ENCODE assay signal across 8 mouse cellular contexts in the genomic region with DNA sequence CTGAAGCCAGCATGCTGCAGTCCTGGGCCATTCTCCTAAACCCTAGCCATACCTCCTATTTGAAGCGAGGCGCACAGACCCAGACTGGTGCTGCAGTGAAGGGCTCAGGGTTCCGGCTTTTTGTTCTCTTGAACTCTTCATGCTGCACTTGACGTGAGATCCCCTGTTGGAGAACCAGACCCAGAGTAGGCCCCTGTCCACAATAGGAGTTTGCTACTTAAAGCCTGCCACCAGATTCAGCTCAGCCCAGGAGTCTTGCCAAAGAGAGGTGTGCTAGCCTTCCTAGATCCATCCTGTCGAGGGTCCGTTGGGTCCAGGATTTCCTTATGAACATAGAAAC. TPM values are rescaled to one million over a fixed set of nuclear protein-coding genes. Genes with fewer than 3 reads are reported as not detected.
DNase-seq lines count a peak whose midpoint lies in the region; ATAC-seq and TF ChIP-seq lines count a peak whose summit lies in the region.

No protein-coding gene starts in this region.

- peaks cover 8% of the 10 kb centered on the region; the same call in 1 of the 2 replicates for H3K27me3 ChIP-seq in heart, embryonic 15.5 days
- peaks cover 28% of the 10 kb centered on the region for H3K27me3 ChIP-seq in G1E (ENCODE audit: insufficient read depth, low read length)
- H3K27me3 ChIP-seq in hindbrain, embryonic 11.5 days (ENCODE audit: control insufficient read depth, insufficient read depth, low read length), result peaks cover 4% of the 10 kb centered on the region
- H3K27me3 ChIP-seq in midbrain, embryonic 11.5 days (ENCODE audit: control insufficient read depth, insufficient read depth, low read length), result peaks cover 2% of the 10 kb centered on the region; the same call in 1 of the 2 replicates

- H3K4me2 ChIP-seq in heart, embryonic 15.5 days, result peak overlapping the region; percentile 72
- peak overlapping the region; percentile 93 for H3K4me2 ChIP-seq in hindbrain, embryonic 11.5 days (replicated peaks; ENCODE audit: low read depth, low read length)
- peak overlapping the region; percentile 83 for H3K4me2 ChIP-seq in midbrain, embryonic 11.5 days

- TF ChIP-seq CTCF in G1E (IDR thresholded peaks at IDR 0.05; ENCODE audit: low read depth, low read length), result no peak

- ATAC-seq in heart, embryonic 15.5 days (replicated peaks; ENCODE audit: insufficient number of reproducible peaks, insufficient read depth, low FRiP score, low read depth), result no peak
- ATAC-seq in G1E (ENCODE audit: extremely low read depth, insufficient number of reproducible peaks, low FRiP score, poor library complexity, severe bottlenecking), result 0 out of 2 replicates have a peak, but pooled peaks have one; percentile 0
- ATAC-seq in hindbrain, embryonic 11.5 days (ENCODE audit: low FRiP score), result no peak
- ATAC-seq in midbrain, embryonic 11.5 days (ENCODE audit: low FRiP score), result no peak

- H3K27ac ChIP-seq in heart, embryonic 15.5 days, result peak overlapping the region; percentile 91; the same call in 1 of the 2 replicates
- H3K27ac ChIP-seq in hindbrain, embryonic 11.5 days (ENCODE audit: low read depth, low read length), result peak overlapping the region; percentile 95
- H3K27ac ChIP-seq in midbrain, embryonic 11.5 days (ENCODE audit: low read depth, low read length), result peak overlapping the region; percentile 91

- 12% methylated on average over 6 of the region's 6 CpGs for WGBS in heart, embryonic 15.5 days
- WGBS in hindbrain, embryonic 11.5 days, result 9% methylated on average over 6 of the region's 6 CpGs
- WGBS in midbrain, embryonic 11.5 days, result 5% methylated on average over 6 of the region's 6 CpGs

- intact Hi-C loops in heart, postnatal 10 days (cut with DNase I), result loop anchor here (1.0 to 2.0 kb wide), 2 partner anchors 14 to 49 kb away; partner anchors contain the start of gene Taf4

- DNase-seq in heart, postnatal 10 days, result no peak
- DNase-seq in G1E (ENCODE audit: low spot score) (no peak), adipocyte (ENCODE audit: low spot score) (no peak)
- DNase-seq in hindbrain, embryonic 11.5 days (ENCODE audit: low spot score), result no peak
- DNase-seq in midbrain, embryonic 11.5 days (ENCODE audit: low spot score, missing footprints), result peak; percentile 93
- DNase-seq in cerebellum, postnatal 4 days (ENCODE audit: low spot score in 2 of 2), result no peak
- DNase-seq in spleen, postnatal 14 days (ENCODE audit: low spot score in 2 of 2), result no peak

- peak overlapping the region; percentile 91 for H3K9ac ChIP-seq in heart, embryonic 15.5 days
- H3K9ac ChIP-seq in hindbrain, embryonic 11.5 days (ENCODE audit: low read depth, low read length), result peak overlapping the region; percentile 96
- H3K9ac ChIP-seq in midbrain, embryonic 11.5 days (ENCODE audit: low read length), result peak overlapping the region; percentile 97

- H3K4me1 ChIP-seq in heart, embryonic 15.5 days (replicated peaks), result peaks cover 38% of the 10 kb centered on the region
- peaks cover 52% of the 10 kb centered on the region for H3K4me1 ChIP-seq in G1E (ENCODE audit: insufficient read depth, low read depth, low read length)
- peaks cover 24% of the 10 kb centered on the region for H3K4me1 ChIP-seq in hindbrain, embryonic 11.5 days (replicated peaks; ENCODE audit: control insufficient read depth, insufficient read depth, low read length)
- H3K4me1 ChIP-seq in midbrain, embryonic 11.5 days (ENCODE audit: control insufficient read depth, insufficient read depth, low read length), result peaks cover 22% of the 10 kb centered on the region

- peak overlapping the region; percentile 82 for H3K4me3 ChIP-seq in heart, embryonic 15.5 days
- peak overlapping the region; percentile 90 for H3K4me3 ChIP-seq in G1E (ENCODE audit: low read depth, low read length)
- peak overlapping the region; percentile 100 for H3K4me3 ChIP-seq in hindbrain, embryonic 11.5 days (ENCODE audit: low read depth, low read length)
- H3K4me3 ChIP-seq in midbrain, embryonic 11.5 days (ENCODE audit: low read depth, low read length), result peak overlapping the region; percentile 100

- no peaks in the 10 kb centered on the region for H3K9me3 ChIP-seq in heart, embryonic 15.5 days (replicated peaks)
- no peaks in the 10 kb centered on the region for H3K9me3 ChIP-seq in G1E (replicated peaks)
- no peaks in the 10 kb centered on the region for H3K9me3 ChIP-seq in hindbrain, embryonic 11.5 days (ENCODE audit: control insufficient read depth, low read length)
- H3K9me3 ChIP-seq in midbrain, embryonic 11.5 days (ENCODE audit: control insufficient read depth, low read length), result no peaks in the 10 kb centered on the region

- peaks cover 13% of the 10 kb centered on the region for H3K36me3 ChIP-seq in heart, embryonic 15.5 days
- H3K36me3 ChIP-seq in G1E (replicated peaks), result peaks cover 46% of the 10 kb centered on the region
- peaks cover 17% of the 10 kb centered on the region for H3K36me3 ChIP-seq in hindbrain, embryonic 11.5 days (ENCODE audit: control insufficient read depth, insufficient read depth, low read length)
- peaks cover 23% of the 10 kb centered on the region for H3K36me3 ChIP-seq in midbrain, embryonic 11.5 days (ENCODE audit: control insufficient read depth, insufficient read depth, low read length)

RNA-seq across cellular contexts. Expression of gene Lsm14b, which starts 1.0 kb away (rescaled TPM):
- 5.5 and 6.3 TPM in 2 replicates for polyA plus RNA-seq in heart, embryonic 15.5 days (2015; fragmentation: Nextera tagmentation; extraction: Ambion mirVana)
- 10 to 100 TPM; 50.7 to 52.8 TPM for total RNA-seq in heart, postnatal 10 days (2021)
- total RNA-seq in G1E (2014; fragmentation: Nextera tagmentation), result 19.9 and 27.5 TPM in 2 replicates
- total RNA-seq in G1E (2017), result 39.2 and 41.1 TPM in 2 replicates
- polyA plus RNA-seq in G1E (2012), result 44.4 and 57.6 TPM in 2 replicates
- 13.5 and 14.6 TPM in 2 replicates for polyA plus RNA-seq in hindbrain, embryonic 11.5 days (2014; fragmentation: Nextera tagmentation; extraction: Ambion mirVana)
- 11.1 and 14.5 TPM in 2 replicates for polyA plus RNA-seq in midbrain, embryonic 11.5 days (2014; fragmentation: Nextera tagmentation; extraction: Ambion mirVana)

RNA-seq across cellular contexts. Expression of gene Psma7, which starts 16.4 kb away (rescaled TPM):
- 347 and 368 TPM in 2 replicates for polyA plus RNA-seq in heart, embryonic 15.5 days (2015; fragmentation: Nextera tagmentation; extraction: Ambion mirVana)
- 100 to 1,000 TPM; 187 to 188 TPM for total RNA-seq in heart, postnatal 10 days (2021)
- total RNA-seq in G1E (2014; fragmentation: Nextera tagmentation) (144 and 148 TPM in 2 replicates), G1E (2017) (305 TPM in 2 replicates)
- 81.2 and 94.1 TPM in 2 replicates for polyA plus RNA-seq in G1E (2012)
- 756 and 797 TPM in 2 replicates for polyA plus RNA-seq in hindbrain, embryonic 11.5 days (2014; fragmentation: Nextera tagmentation; extraction: Ambion mirVana)
- 697 and 701 TPM in 2 replicates for polyA plus RNA-seq in midbrain, embryonic 11.5 days (2014; fragmentation: Nextera tagmentation; extraction: Ambion mirVana)

RNA-seq across cellular contexts. Expression of gene Ss18l1, which starts 16.5 kb away (rescaled TPM):
- 2.5 and 4.1 TPM in 2 replicates for polyA plus RNA-seq in heart, embryonic 15.5 days (2015; fragmentation: Nextera tagmentation; extraction: Ambion mirVana)
- 1 to 10 TPM; 2.7 to 4.0 TPM for total RNA-seq in heart, postnatal 10 days (2021)
- total RNA-seq in G1E (2014; fragmentation: Nextera tagmentation) (3.7 and 4.3 TPM in 2 replicates), G1E (2017) (3.9 and 4.2 TPM in 2 replicates)
- polyA plus RNA-seq in G1E (2012), result 2.4 and 2.5 TPM in 2 replicates
- polyA plus RNA-seq in hindbrain, embryonic 11.5 days (2014; fragmentation: Nextera tagmentation; extraction: Ambion mirVana), result 18.5 and 19.9 TPM in 2 replicates
- 14.6 and 17.8 TPM in 2 replicates for polyA plus RNA-seq in midbrain, embryonic 11.5 days (2014; fragmentation: Nextera tagmentation; extraction: Ambion mirVana)

RNA-seq across cellular contexts. Expression of gene Mtg2, which starts 44.6 kb away (rescaled TPM):
- 24.4 and 25.8 TPM in 2 replicates for polyA plus RNA-seq in heart, embryonic 15.5 days (2015; fragmentation: Nextera tagmentation; extraction: Ambion mirVana)
- total RNA-seq in heart, postnatal 10 days (2021), result 10 to 100 TPM; 15.5 to 16.0 TPM
- total RNA-seq in G1E (2014; fragmentation: Nextera tagmentation) (11.0 and 12.3 TPM in 2 replicates), G1E (2017) (21.7 and 24.8 TPM in 2 replicates)
- 12.9 and 14.8 TPM in 2 replicates for polyA plus RNA-seq in G1E (2012)
- 26.3 and 31.5 TPM in 2 replicates for polyA plus RNA-seq in hindbrain, embryonic 11.5 days (2014; fragmentation: Nextera tagmentation; extraction: Ambion mirVana)
- polyA plus RNA-seq in midbrain, embryonic 11.5 days (2014; fragmentation: Nextera tagmentation; extraction: Ambion mirVana), result 29.8 and 30.3 TPM in 2 replicates

RNA-seq across cellular contexts. Expression of gene Taf4, which starts 49.4 kb away (rescaled TPM):
- 1.9 and 2.1 TPM in 2 replicates for polyA plus RNA-seq in heart, embryonic 15.5 days (2015; fragmentation: Nextera tagmentation; extraction: Ambion mirVana)
- 10 to 100 TPM; 22.1 to 24.3 TPM for total RNA-seq in heart, postnatal 10 days (2021)
- total RNA-seq in G1E (2014; fragmentation: Nextera tagmentation) (37.3 and 45.7 TPM in 2 replicates), G1E (2017) (9.3 and 14.2 TPM in 2 replicates)
- 29.3 and 32.3 TPM in 2 replicates for polyA plus RNA-seq in G1E (2012)
- 6.2 and 9.2 TPM in 2 replicates for polyA plus RNA-seq in hindbrain, embryonic 11.5 days (2014; fragmentation: Nextera tagmentation; extraction: Ambion mirVana)
- polyA plus RNA-seq in midbrain, embryonic 11.5 days (2014; fragmentation: Nextera tagmentation; extraction: Ambion mirVana), result 5.8 and 6.0 TPM in 2 replicates
